Mouse (Mus musculus) layer of hippocampus, adult 18-20 months (tissue): Measurements from ENCODE around the gene Zfp605. TPM values are rescaled to one million over a fixed set of nuclear protein-coding genes. Genes with fewer than 3 reads are reported as not detected.
A peak's percentile ranks its signal among the peaks of the same experiment; 100 is the strongest.
"Not testable (repeated sequence)": the region's sequence is repeated elsewhere in the genome, so short reads cannot be mapped to it uniquely, and the experiment has no call there.

Experiments used
- DNase-seq, 2 experiments: peaks; one replicate each; pipeline ENCODE4 v3.0.0; 2022; ENCODE audit warnings: low spot score in 2 of 2
- long read RNA-seq: library from polyadenylated mRNA; stranded (forward); transcript quantifications from one replicate; pipeline ENCODE4 v2.0.0, GENCODE M21; 2021
- total RNA-seq, 2 experiments: library from RNA; stranded (reverse); gene quantifications; 2 replicates each; pipeline ENCODE4 v1.2.3; 2021

Zfp605 gene
- 10 to 100 TPM; 15.3 to 16.2 TPM for total RNA-seq
- long read RNA-seq, transcript Zfp605-202 (5 exons, 3,158 nt), result major isoform, 12 of 17 reads
- long read RNA-seq, partial matches to known transcripts, result 0 of 17 reads
- long read RNA-seq, other reads (novel, unspliced or antisense), result 1 of 17 reads

DNA sequence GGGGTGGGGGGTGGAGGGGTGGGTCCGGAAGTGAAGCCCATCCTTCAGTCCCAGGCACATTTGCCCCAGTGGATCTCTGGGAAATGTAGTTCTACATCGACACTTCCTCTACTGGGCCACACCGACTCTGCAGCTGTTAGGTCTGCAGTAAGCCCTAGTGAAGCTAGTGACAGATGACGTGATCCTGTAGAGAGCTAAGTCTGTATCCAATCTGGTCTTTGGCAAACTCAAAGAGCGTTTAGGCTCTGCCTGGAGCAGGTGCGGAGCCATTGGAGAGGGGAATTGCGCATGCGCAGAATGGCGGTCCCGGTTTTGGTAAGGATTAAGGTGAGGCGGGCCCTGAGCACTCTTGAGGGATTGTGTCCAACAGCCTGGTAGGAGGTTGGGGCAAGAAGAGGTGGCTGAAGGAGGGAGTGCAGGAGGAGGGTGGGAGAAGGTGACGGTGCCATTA, at the start of gene Zfp605:
Gene Zfp605, plus strand, starts transcription at position 102 of the 451 bp plus-strand sequence.
- peak; percentile 87 to 96 for DNase-seq

- not testable (repeated sequence) for DNase-seq
Observed at GRCm38 (mm10) chr5:110072413-110072812, 37.5 kb upstream of the Zfp605 start, which contains the start of gene Gm17655. Gene Gm17655 (minus strand): TSS chr5:110072513.

DNA sequence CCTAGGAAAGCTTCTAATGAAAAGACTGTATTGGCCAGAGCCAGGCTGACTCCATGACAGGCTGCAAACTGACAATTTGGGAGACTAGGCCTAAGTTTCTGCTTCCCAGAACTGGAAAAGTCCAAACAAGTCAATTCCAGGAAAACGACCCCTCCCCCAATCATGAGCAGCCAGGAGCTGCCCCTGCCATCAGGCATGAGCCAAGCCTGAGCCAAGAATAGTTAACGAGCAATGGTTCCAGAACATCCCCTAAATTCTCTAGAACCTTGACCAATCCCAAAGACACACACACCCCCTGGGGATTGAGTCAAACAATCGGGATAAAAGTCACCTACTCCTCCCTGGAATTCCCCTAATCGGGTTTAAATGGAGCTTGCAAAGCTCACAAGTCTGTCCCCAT, 26.9 kb upstream of the Zfp605 start:
- no peak for DNase-seq

DNA sequence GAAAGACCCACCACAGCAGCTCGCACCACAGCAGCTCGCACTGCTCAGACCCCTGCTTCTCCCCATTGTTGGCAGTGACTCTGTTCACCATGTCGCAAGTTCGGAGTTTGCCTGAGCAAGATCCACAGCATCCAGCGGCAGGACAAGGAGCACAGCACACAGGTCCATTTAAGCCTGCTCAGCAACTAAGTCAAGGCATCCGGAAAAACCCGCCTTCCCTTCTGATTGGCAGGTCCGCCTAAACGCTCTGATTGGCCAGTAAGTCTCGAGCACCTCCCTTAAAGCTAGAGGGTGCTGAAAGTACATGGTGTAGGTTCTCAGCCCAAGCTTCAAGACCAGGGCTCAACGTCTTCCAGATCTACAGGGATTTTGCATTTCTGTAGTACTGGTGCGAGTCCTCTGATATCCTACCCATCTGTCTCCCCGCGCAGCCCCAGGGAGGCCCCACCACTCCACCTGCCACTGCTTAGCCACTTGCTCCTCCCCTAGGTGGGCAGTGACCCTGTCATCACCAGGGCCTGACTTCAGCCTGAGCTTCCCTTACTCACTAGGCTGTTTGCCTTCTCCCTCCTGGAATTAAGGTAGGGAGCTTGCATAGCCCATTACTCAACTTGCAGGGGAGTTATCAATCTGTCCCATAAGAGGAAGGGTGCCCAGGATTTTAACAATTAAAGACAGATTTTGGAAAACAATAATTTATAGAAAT, 23.6 kb upstream of the Zfp605 start:
- DNase-seq, result no peak

GRCm38 (mm10) chr5:110091546-110091945, 18.3 kb upstream of the Zfp605 start:
- DNase-seq, result no peak

GRCm38 (mm10) chr5:110094030-110094846, 15.7 kb upstream of the Zfp605 start, which contains the start of gene Gm35315:
Gene Gm35315 (minus strand): TSS chr5:110094420.
- peak; percentile 84 to 94 for DNase-seq

DNA sequence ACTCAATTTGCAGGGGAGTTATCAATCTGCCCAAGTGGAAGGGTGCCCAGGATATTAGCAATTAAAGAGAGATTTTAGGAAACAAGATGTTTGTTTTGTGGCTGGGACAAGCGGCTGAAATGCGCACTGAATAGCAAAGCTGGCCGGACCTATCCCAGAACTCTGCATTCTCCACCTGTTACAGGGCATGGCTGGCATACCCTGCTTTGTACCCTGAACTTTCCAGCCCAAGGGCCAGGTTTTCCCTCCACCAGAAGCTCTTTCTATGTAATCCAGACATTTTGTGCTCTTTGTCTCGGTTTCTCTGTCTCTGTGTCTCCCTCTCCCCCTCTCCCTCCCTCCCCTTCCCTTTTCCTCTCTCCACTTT, 15.1 kb upstream of the Zfp605 start:
- no peak for DNase-seq

GRCm38 (mm10) chr5:110098991-110099477, 10.9 kb upstream of the Zfp605 start:
- DNase-seq, result peak in 1 of 2 experiments; percentile 22

DNA sequence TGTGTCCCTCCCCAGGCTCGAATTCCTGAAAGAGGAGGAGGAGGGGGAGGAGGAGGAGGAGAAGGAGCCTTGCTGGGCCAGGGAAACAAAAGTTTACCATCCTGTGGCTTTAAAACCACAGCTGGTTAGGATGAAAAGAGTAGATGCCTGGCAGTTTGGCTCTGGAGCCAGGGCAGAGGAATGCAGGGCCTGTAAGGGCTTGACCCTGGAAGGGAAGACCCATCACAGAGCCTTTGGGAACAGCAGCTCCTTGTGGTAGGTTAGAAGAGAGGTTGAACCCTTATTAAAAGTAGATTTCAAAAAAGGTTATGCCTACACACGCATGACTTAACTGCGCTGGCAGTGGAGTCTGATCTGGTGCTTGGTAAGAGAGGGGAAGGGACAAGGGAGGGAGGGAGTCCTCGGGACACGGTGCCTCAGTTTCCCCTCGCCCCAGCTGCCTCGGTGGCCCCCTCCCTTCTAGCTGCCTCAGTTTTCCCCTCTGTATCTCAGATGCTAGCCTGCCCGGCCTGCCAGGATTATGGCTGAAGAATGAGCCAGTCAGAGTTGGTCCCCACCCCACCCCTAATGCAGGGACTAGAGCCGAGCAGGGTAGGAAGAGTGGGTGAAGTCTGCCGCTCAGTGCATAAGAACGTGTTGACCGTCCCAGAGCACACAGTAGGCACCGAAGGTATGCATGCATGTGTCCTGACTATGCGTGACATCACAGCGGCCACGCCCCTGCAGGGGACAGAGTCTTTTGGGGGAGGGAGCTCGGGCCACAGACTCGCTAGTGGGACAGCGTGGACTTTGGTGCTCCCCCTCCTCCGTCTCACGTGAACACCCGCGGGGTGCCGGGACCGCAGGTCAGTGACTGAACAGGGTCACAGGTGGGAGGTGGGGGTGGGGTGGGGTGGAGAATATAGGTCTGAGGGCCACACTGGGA, 10.0 kb upstream of the Zfp605 start, which contains the start of gene Plcxd1:
Gene Plcxd1, plus strand, starts transcription at position 314 of the 925 bp plus-strand sequence.
- no peak for DNase-seq

DNA sequence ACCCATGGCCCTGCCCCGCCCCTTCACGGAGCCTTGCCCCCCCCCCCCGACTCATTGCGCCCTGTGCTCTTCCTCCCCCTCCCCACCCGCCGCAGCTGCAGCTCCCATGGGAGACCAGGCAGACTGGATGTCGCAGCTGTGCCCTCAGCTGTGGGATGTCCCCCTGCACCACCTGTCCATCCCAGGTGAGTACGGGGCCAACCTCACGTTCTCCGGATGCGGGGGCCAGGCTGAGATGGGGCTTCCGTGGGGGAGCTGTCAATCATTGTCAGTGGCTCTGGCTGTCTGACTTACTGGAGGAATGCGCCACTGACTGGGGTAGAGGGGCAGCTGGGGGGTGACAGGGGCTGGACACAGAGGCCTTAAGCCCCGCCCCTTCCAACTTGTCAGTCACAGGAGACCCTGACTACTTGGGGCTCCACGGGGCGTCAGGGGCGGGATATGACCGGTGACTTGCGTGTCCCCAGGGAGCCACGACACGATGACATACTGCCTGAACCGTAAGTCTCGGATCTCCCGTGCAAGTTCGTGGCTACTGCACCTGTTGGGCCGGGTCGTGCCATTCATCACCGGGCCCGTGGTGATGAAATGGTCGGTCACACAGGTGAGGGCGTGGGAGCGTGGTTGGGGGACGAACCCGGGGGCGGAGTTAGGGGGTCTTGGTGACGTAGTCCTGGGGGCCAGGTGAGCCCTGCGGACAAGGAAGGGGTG, 8.8 kb upstream of the Zfp605 start:
- DNase-seq, result peak in 1 of 2 experiments; percentile 23

- DNase-seq, result peak in 1 of 2 experiments; percentile 35
Observed at GRCm38 (mm10) chr5:110101716-110102347, 8.1 kb upstream of the Zfp605 start.

DNA sequence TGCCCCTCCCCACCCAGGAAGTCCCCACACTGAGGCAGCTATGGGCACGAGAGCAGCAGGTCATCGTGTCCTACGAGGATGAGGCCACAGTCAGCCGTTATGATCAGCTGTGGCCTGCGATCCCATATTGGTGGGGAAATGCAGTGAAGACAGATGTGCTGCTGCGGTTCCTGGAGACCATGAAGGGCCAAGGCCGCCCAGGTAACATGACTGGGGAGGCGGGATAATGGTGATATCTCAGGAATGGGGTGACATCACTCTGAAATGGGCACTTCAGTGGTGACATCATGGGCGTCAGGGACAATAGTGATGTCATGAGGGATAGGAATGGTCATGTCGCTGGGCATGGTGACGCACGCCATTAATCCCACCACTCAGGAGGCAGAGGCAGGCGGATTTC, 7.5 kb upstream of the Zfp605 start:
- DNase-seq, result no peak

DNA sequence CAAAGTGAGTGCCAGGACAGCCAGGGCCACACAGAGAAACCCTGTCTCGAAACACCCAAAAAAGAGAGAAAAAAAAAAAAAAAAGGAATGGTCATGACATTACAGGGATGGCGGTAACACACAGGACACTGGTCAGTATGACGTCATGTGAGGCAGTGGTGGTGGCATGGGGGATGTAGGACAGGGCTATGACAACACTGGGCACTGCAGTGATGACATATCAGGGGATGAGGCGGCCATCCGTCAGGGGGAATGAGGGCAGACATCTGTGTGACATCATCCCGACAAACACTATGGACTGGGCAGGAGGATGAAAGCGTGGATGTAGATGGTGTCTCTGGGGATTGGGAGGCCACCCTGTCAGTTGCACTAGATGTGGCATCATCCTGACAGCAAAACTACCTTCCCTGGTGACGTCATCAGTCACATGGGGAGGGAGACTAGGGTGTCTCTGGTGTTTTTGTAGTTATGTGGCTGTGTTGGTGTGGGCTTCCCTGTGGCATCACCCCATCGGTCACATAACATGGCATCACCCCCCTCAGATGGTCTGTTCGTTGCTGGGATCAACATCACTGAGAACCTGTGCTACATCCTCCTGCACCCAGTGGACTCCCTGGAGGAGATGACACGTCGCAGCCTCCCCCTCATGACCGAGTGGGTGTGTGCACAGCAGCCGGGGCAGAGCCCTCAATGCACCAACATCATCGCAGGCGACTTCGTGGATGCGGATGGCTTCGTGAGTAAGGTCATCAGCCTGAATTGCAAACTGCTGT, 6.9 kb upstream of the Zfp605 start:
- DNase-seq, result no peak

GRCm38 (mm10) chr5:110103901-110104615, 5.8 kb upstream of the Zfp605 start:
- no peak for DNase-seq

DNA sequence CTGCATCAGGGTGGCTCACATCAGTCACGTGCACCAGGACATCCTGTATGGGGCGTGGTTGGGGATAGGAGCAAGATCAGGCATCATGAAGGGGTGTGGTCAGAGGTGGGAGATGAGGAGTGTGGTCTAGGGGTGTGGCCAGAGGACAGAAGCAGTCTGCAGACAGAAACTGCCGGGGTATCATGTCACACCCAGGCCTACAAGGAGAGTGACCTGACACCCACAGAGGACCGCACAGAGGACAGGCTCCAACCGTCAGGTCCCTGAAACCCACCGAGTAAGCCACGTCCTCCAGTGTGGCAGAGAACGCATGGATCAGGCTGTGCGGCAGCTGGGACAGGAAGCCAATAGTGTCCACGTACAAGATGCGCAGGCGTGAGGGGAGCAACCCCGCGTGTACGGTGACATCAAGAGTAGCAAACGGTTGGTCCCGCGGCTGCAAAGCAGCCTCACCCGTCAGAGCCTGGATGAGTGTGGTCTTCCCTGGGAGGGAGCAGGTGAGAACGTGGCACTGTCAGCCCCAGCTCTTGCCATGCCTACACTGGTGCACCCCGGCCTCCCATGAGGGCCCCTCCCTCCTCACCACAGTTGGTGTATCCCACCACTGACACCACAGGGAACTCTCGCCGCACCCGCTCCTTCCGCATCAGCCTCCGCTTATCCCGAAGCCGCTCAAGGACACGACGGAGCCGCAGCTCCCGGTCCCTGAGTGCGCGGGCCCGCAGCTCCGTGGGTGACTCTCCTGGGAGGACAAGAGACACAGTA, 5.1 kb upstream of the Zfp605 start:
- DNase-seq, result no peak

- DNase-seq, result peak in 1 of 2 experiments; percentile 8
Observed at GRCm38 (mm10) chr5:110106140-110106871, 3.6 kb upstream of the Zfp605 start.
